Mouse (Mus musculus): ENCODE measurements around the gene Cep72. TPM values are rescaled to one million over a fixed set of nuclear protein-coding genes. Genes with fewer than 3 reads are reported as not detected.

Gene Cep72
- polyA plus RNA-seq, 1 experiment: 2.2 TPM

GRCm38 (mm10) chr13:74066576-74066975 lies 4.5 kb upstream of the Cep72 start:
- TF ChIP-seq MYOG (IDR thresholded peaks at IDR 0.05; ENCODE audit: control insufficient read depth, extremely low read depth, insufficient read length): no peak
- no peak for TF ChIP-seq MAX (IDR thresholded peaks at IDR 0.05)
- TF ChIP-seq MYOD1 (IDR thresholded peaks at IDR 0.05; ENCODE audit: control insufficient read depth, insufficient read length, low read depth): no peak
- no peak for TF ChIP-seq CEBPB (IDR thresholded peaks at IDR 0.05; ENCODE audit: low read depth)
- no peak for TF ChIP-seq CTCF (IDR thresholded peaks at IDR 0.05; ENCODE audit: control insufficient read depth, insufficient read depth, insufficient read length)
- no peak for TF ChIP-seq FOSL1 (IDR thresholded peaks at IDR 0.05; ENCODE audit: insufficient read depth, low read length, poor library complexity, severe bottlenecking)
- TF ChIP-seq USF1 (IDR thresholded peaks at IDR 0.05; ENCODE audit: low read depth): no peak
- no peak overlapping the region for H3K4me3 ChIP-seq (ENCODE audit: insufficient read depth, poor library complexity, severe bottlenecking)
- no peaks in the 10 kb centered on the region for H3K27me3 ChIP-seq (ENCODE audit: control insufficient read depth, insufficient read depth, insufficient read length)
- no peaks in the 10 kb centered on the region for H3K79me2 ChIP-seq (ENCODE audit: control insufficient read depth, insufficient read depth)
- no peak overlapping the region for H3ac ChIP-seq (ENCODE audit: control insufficient read depth, insufficient read length, low read depth)
- H3K36me3 ChIP-seq (ENCODE audit: control insufficient read depth, insufficient read depth): no peaks in the 10 kb centered on the region
- H3K79me3 ChIP-seq (ENCODE audit: low read depth): no peaks in the 10 kb centered on the region

GRCm38 (mm10) chr13:74063340-74064050 lies 1.4 kb upstream of the Cep72 start:
- Histone ChIP-seq H3K79me2 (ENCODE audit: control insufficient read depth, insufficient read depth) (no peaks in the 10 kb centered on the region), H3K27me3 (ENCODE audit: control insufficient read depth, insufficient read depth, insufficient read length) (no peaks in the 10 kb centered on the region), H3ac (ENCODE audit: control insufficient read depth, insufficient read length, low read depth) (no peak overlapping the region), H3K36me3 (ENCODE audit: control insufficient read depth, insufficient read depth) (no peaks in the 10 kb centered on the region), H3K79me3 (ENCODE audit: low read depth) (no peaks in the 10 kb centered on the region), H3K4me3 (ENCODE audit: insufficient read depth, poor library complexity, severe bottlenecking) (no peak overlapping the region)
- TF ChIP-seq CEBPB (IDR thresholded peaks at IDR 0.05; ENCODE audit: low read depth) (no peak), MYOG (IDR thresholded peaks at IDR 0.05; ENCODE audit: control insufficient read depth, extremely low read depth, insufficient read length) (no peak), FOSL1 (IDR thresholded peaks at IDR 0.05; ENCODE audit: insufficient read depth, low read length, poor library complexity, severe bottlenecking) (no peak), CTCF (IDR thresholded peaks at IDR 0.05; ENCODE audit: control insufficient read depth, insufficient read depth, insufficient read length) (no peak), MAX (IDR thresholded peaks at IDR 0.05) (no peak), MYOD1 (IDR thresholded peaks at IDR 0.05; ENCODE audit: control insufficient read depth, insufficient read length, low read depth) (no peak), USF1 (IDR thresholded peaks at IDR 0.05; ENCODE audit: low read depth) (no peak)

DNA sequence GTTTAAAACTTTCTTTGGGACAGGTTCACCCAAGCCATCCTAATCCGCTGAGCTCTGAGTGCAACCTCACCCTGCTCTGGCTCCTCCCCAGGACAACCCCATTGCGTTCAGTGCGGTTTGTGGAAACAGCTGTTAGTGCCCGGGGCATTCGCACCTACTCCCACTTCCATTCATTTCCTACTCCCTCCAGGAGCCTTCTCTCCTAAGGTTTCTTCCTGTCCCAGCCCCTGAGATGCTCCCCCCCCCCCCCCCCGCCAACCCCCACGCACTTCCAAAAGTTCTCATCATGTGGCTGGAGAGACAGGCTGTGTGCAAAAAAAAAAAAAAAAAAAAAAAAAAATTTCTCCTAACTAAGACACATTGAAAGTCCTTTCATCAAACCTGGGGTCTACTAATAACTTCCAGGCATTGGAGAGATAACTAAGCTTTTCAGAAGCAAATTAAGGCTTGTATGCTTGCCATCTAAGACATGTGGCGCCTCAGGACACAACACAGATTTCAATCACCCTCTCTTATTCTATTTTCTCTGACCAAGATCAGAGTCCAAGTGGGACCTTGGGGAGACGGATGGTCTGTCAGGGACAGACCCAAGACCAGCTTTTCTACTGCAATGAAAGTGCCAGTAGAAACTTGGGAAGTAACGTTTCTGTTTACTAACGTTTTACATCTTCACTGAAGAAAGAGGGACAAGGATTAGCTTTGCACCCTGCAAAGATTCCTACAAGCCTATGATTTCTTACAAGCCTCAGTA lies 454 bp upstream of the Cep72 start:
- Histone ChIP-seq H3K79me2 (ENCODE audit: control insufficient read depth, insufficient read depth) (no peaks in the 10 kb centered on the region), H3ac (ENCODE audit: control insufficient read depth, insufficient read length, low read depth) (no peak overlapping the region), H3K27me3 (ENCODE audit: control insufficient read depth, insufficient read depth, insufficient read length) (no peaks in the 10 kb centered on the region), H3K4me3 (ENCODE audit: insufficient read depth, poor library complexity, severe bottlenecking) (peak overlapping the region; percentile 38), H3K36me3 (ENCODE audit: control insufficient read depth, insufficient read depth) (no peaks in the 10 kb centered on the region), H3K79me3 (ENCODE audit: low read depth) (no peaks in the 10 kb centered on the region)
- TF ChIP-seq MYOD1 (IDR thresholded peaks at IDR 0.05; ENCODE audit: control insufficient read depth, insufficient read length, low read depth): peak; percentile 64
- TF ChIP-seq CEBPB (IDR thresholded peaks at IDR 0.05; ENCODE audit: low read depth): no peak

DNA sequence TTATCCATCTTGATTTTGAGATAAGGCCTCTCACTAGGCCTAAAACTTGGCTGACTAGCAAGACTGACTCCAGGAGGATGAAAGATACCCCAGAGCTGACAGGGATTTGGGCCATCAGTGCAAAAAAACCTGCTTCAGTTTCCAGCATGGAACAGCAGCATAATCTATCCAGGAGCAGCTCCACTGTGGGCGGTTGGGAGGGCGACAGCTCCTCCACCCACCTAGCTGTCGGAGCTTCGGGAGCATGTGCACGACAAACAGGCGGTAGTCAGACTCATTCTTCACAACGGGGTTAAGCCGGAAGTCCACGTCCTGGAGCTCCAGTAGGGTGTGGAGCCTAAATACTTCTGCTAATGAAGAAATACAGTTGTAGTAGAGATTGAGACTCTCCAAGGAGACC lies 4.0 kb downstream of the Cep72 start:
- no peak overlapping the region for H3ac ChIP-seq (ENCODE audit: control insufficient read depth, insufficient read length, low read depth)
- no peaks in the 10 kb centered on the region for H3K36me3 ChIP-seq (ENCODE audit: control insufficient read depth, insufficient read depth)
- H3K79me2 ChIP-seq (ENCODE audit: control insufficient read depth, insufficient read depth): no peaks in the 10 kb centered on the region
- no peak for TF ChIP-seq MYOD1 (IDR thresholded peaks at IDR 0.05; ENCODE audit: control insufficient read depth, insufficient read length, low read depth)
- TF ChIP-seq CEBPB (IDR thresholded peaks at IDR 0.05; ENCODE audit: low read depth): no peak
- TF ChIP-seq MYOG (IDR thresholded peaks at IDR 0.05; ENCODE audit: control insufficient read depth, extremely low read depth, insufficient read length): no peak
- no peak for TF ChIP-seq MAX (IDR thresholded peaks at IDR 0.05)
- no peak for TF ChIP-seq USF1 (IDR thresholded peaks at IDR 0.05; ENCODE audit: low read depth)
- no peak for TF ChIP-seq CTCF (IDR thresholded peaks at IDR 0.05; ENCODE audit: control insufficient read depth, insufficient read depth, insufficient read length)
- TF ChIP-seq FOSL1 (IDR thresholded peaks at IDR 0.05; ENCODE audit: insufficient read depth, low read length, poor library complexity, severe bottlenecking): no peak
- H3K27me3 ChIP-seq (ENCODE audit: control insufficient read depth, insufficient read depth, insufficient read length): no peaks in the 10 kb centered on the region
- H3K79me3 ChIP-seq (ENCODE audit: low read depth): no peaks in the 10 kb centered on the region
- no peak overlapping the region for H3K4me3 ChIP-seq (ENCODE audit: insufficient read depth, poor library complexity, severe bottlenecking)

DNA sequence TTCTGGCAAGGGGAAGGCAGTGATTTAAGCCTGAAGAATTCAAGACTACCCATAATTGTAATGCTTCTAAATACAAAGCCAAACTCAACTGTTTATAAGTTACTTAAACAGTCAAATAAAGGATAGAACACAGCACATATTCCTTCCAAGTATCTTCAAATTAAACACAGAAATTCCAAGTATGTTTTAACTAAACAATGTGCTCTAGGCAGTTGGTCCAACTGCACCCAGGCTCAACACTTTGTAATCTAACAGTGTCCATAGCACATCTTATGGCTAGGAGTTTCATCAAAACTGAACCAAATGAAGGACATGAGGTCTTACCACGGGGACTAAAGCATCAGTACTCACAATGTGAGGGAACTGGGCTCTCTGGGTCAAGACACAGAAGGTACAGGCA lies 5.9 kb downstream of the Cep72 start:
- H3ac ChIP-seq (ENCODE audit: control insufficient read depth, insufficient read length, low read depth): no peak overlapping the region
- no peak overlapping the region for H3K4me3 ChIP-seq (ENCODE audit: insufficient read depth, poor library complexity, severe bottlenecking)
- no peaks in the 10 kb centered on the region for H3K79me3 ChIP-seq (ENCODE audit: low read depth)
- H3K36me3 ChIP-seq (ENCODE audit: control insufficient read depth, insufficient read depth): no peaks in the 10 kb centered on the region
- TF ChIP-seq USF1 (IDR thresholded peaks at IDR 0.05; ENCODE audit: low read depth) (no peak), CEBPB (IDR thresholded peaks at IDR 0.05; ENCODE audit: low read depth) (no peak), CTCF (IDR thresholded peaks at IDR 0.05; ENCODE audit: control insufficient read depth, insufficient read depth, insufficient read length) (no peak), MAX (IDR thresholded peaks at IDR 0.05) (no peak), MYOD1 (IDR thresholded peaks at IDR 0.05; ENCODE audit: control insufficient read depth, insufficient read length, low read depth) (no peak), MYOG (IDR thresholded peaks at IDR 0.05; ENCODE audit: control insufficient read depth, extremely low read depth, insufficient read length) (no peak), FOSL1 (IDR thresholded peaks at IDR 0.05; ENCODE audit: insufficient read depth, low read length, poor library complexity, severe bottlenecking) (no peak)
- H3K79me2 ChIP-seq (ENCODE audit: control insufficient read depth, insufficient read depth): no peaks in the 10 kb centered on the region
- no peaks in the 10 kb centered on the region for H3K27me3 ChIP-seq (ENCODE audit: control insufficient read depth, insufficient read depth, insufficient read length)

Measured in C2C12 (cell line).